Mouse (Mus musculus) thymus, adult 2 months (tissue): Measurements from ENCODE around the gene Tctn3. TPM values are rescaled to one million over a fixed set of nuclear protein-coding genes. Genes with fewer than 3 reads are reported as not detected.

Experiments used
- DNase-seq: peaks from one replicate; pipeline ENCODE4 v3.0.0; 2021
- H3K27ac ChIP-seq: fragments of 200-500 bp; 2 replicates; pipeline ENCODE4 v1.5.1; 2012; ENCODE audit warnings: low read length, control low read depth; ENCODE audit not compliant: control insufficient read depth, insufficient read depth
- H3K27me3 ChIP-seq: fragments of 200-500 bp; 2 replicates; pipeline ENCODE4 v1.6.1; 2012; ENCODE audit warnings: mild to moderate bottlenecking, low read length, moderate library complexity, mixed read lengths; ENCODE audit not compliant: control insufficient read depth, insufficient read depth
- H3K36me3 ChIP-seq: fragments of 200-500 bp; 2 replicates; pipeline ENCODE4 v1.6.1; 2012; ENCODE audit warnings: mild to moderate bottlenecking, low read length, moderate library complexity; ENCODE audit not compliant: control insufficient read depth, insufficient read depth
- H3K4me1 ChIP-seq: fragments of 200-500 bp; replicated peaks from 2 replicates; pipeline ENCODE4 v1.6.1; 2012; ENCODE audit warnings: low read length; ENCODE audit not compliant: control insufficient read depth, insufficient read depth
- H3K4me3 ChIP-seq: fragments of 200-500 bp; 2 replicates; pipeline ENCODE4 v1.5.1; 2012; ENCODE audit warnings: mild to moderate bottlenecking, low read length, control low read depth, moderate library complexity; ENCODE audit not compliant: control insufficient read depth, insufficient read depth
- CTCF ChIP-seq: fragments of 200-500 bp; IDR thresholded peaks from 2 replicates; pipeline ENCODE4 v1.5.1; 2012; ENCODE audit warnings: mild to moderate bottlenecking, control low read depth, low read length, moderate library complexity, borderline replicate concordance; ENCODE audit not compliant: control insufficient read depth, poor library complexity, insufficient read depth; ENCODE audit errors: extremely low read depth
- POLR2A ChIP-seq: fragments of 200-500 bp; IDR thresholded peaks from 2 replicates; pipeline ENCODE4 v1.6.1; 2012; ENCODE audit warnings: mild to moderate bottlenecking, low read length, control low read depth, moderate library complexity; ENCODE audit not compliant: control insufficient read depth, poor library complexity, insufficient read depth; ENCODE audit errors: extremely low read depth
- WGBS: fragments of 180-500 bp; shearing (Covaris S2); methylation state at CpG from one replicate; pipeline ENCODE4 v1.1.7; 2018; 5-methylcytosine and 5-hydroxymethylcytosine counted together
- polyA plus RNA-seq: library from polyadenylated mRNA; depleted of rRNA; stranded (reverse); fragments of >200 nt; gene quantifications from 2 replicates; pipeline ENCODE4 v1.2.3, GENCODE M21; 2012; rRNA removed

The Tctn3 gene
- polyA plus RNA-seq, 1 experiment = 13.8 TPM

DNA sequence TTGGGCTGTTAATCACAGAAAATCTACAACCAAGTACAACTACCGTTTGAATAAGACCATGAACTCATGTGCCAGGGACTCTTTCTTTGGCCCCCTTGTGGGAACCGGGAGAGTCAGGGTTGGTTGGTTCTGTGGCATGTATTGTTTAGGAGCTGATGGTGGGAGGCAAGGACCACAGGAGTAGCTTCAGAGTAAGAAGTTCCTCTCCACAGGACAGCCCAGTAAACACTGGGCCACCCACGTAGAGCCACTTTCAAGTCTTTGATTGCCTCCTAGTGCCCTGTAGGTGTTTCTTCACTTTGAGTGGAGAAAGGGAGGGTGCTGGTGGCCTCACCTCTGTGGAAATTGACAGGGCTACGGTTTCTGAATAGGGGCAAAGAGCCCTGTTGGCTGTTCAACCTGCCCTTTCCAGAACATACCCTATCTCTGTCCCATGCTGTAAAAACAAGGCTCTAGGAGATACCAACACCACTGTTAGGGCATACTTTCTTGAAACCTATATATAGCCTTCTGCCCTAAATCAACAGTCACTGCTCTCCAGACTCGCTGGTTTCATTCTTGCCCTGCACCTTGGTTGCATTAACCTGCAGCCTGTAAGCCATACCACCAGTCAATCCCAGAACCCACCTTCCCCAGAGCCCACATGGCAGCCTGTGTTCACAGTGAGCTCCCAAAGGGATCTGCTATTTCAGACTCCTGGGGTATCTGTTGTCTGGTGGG, 63.1 kb downstream of the Tctn3 start:
- WGBS = 74% methylated on average over 5 of the region's 5 CpGs
- no peak for DNase-seq
- no peak overlapping the region for H3K27ac ChIP-seq
- no peaks in the 10 kb centered on the region; the same call in 1 of the 2 replicates for H3K4me1 ChIP-seq
- TF ChIP-seq POLR2A = no peak
- TF ChIP-seq CTCF = no peak
- H3K4me3 ChIP-seq = no peak overlapping the region
- H3K36me3 ChIP-seq = peaks cover 4% of the 10 kb centered on the region; the same call in 1 of the 2 replicates
- no peaks in the 10 kb centered on the region for H3K27me3 ChIP-seq

GRCm38 (mm10) chr19:40548386-40548785, 63.6 kb downstream of the Tctn3 start:
- no peaks in the 10 kb centered on the region for H3K27me3 ChIP-seq
- peaks cover 2% of the 10 kb centered on the region; the same call in 1 of the 2 replicates for H3K36me3 ChIP-seq
- H3K27ac ChIP-seq = no peak overlapping the region
- TF ChIP-seq POLR2A (no peak), CTCF (no peak)
- H3K4me3 ChIP-seq = no peak overlapping the region
- 96% methylated on average over 6 of the region's 6 CpGs for WGBS
- H3K4me1 ChIP-seq = no peaks in the 10 kb centered on the region; the same call in 1 of the 2 replicates
- DNase-seq = no peak

Other genes with a start within 250 kb of the Tctn3 start
- 9.4 and 14.0 TPM in 2 replicates for gene Sorbs1, start 98.5 kb downstream of the Tctn3 start, polyA plus RNA-seq
- gene Aldh18a1, start 23.8 kb downstream of the Tctn3 start, polyA plus RNA-seq = 37.9 and 40.5 TPM in 2 replicates
- 8.5 and 11.2 TPM in 2 replicates for gene Entpd1, start 133 bp upstream of the Tctn3 start, polyA plus RNA-seq
- gene Cc2d2b, start 136.5 kb upstream of the Tctn3 start, polyA plus RNA-seq = not detected in 2 replicates
- 17.6 and 18.8 TPM in 2 replicates for gene Ccnj, start 219.0 kb upstream of the Tctn3 start, polyA plus RNA-seq